Mouse (Mus musculus) stomach, adult 2 months (tissue): ENCODE measurements around the gene Ate1. TPM values are rescaled to one million over a fixed set of nuclear protein-coding genes. Genes with fewer than 3 reads are reported as not detected.

Experiments
- polyA plus RNA-seq: library from polyadenylated mRNA; depleted of rRNA; stranded (reverse); fragments of >200 nt; gene quantifications from 2 replicates; pipeline ENCODE4 v1.2.3, GENCODE M21; 2012; rRNA removed

The Ate1 gene
- 0.96 and 1.3 TPM in 2 replicates for polyA plus RNA-seq

GRCm38 (mm10) chr7:130520049-130520425, at the start of gene Ate1:
Gene Ate1, minus strand, starts transcription at chr7:130520369.

Other genes with a start within 250 kb of the Ate1 start
- 12.2 and 25.7 TPM in 2 replicates for gene Nsmce4a, start 52.7 kb upstream of the Ate1 start, polyA plus RNA-seq
- gene Tacc2, start 57.1 kb upstream of the Ate1 start, polyA plus RNA-seq, result 13.7 and 28.9 TPM in 2 replicates